Mouse (Mus musculus): ENCODE measurements around the gene Hoxb2. TPM values are rescaled to one million over a fixed set of nuclear protein-coding genes. Genes with fewer than 3 reads are reported as not detected.

Gene Hoxb2
- polyA plus RNA-seq, 1 experiment from 2014 or later, result 11.2 TPM

GRCm38 (mm10) chr11:96371726-96372125 lies 21.4 kb downstream of the Hoxb2 start:
- H3K4me3 ChIP-seq (ENCODE audit: low read depth, low read length), result no peak overlapping the region
- H3K9me3 ChIP-seq (ENCODE audit: control insufficient read depth, low read length), result no peaks in the 10 kb centered on the region
- no peak overlapping the region for H3K27ac ChIP-seq (ENCODE audit: low read depth, low read length)
- WGBS, result 44% methylated on average over 3 of the region's 3 CpGs
- peaks cover 87% of the 10 kb centered on the region for H3K27me3 ChIP-seq (replicated peaks; ENCODE audit: control insufficient read depth, insufficient read depth, low read length)
- no peak for ATAC-seq (replicated peaks; ENCODE audit: low FRiP score)
- H3K4me1 ChIP-seq (replicated peaks; ENCODE audit: control insufficient read depth, insufficient read depth, low read length), result peaks cover 3% of the 10 kb centered on the region; the same call in 1 of the 2 replicates
- H3K4me2 ChIP-seq, result no peak overlapping the region
- DNase-seq (ENCODE audit: low spot score), result no peak
- H3K36me3 ChIP-seq (ENCODE audit: control insufficient read depth, insufficient read depth, low read length), result no peaks in the 10 kb centered on the region
- H3K9ac ChIP-seq (ENCODE audit: low read depth, low read length), result no peak overlapping the region

GRCm38 (mm10) chr11:96372519-96372918 lies 22.2 kb downstream of the Hoxb2 start:
- Histone ChIP-seq H3K9me3 (ENCODE audit: control insufficient read depth, low read length) (no peaks in the 10 kb centered on the region), H3K27ac (ENCODE audit: low read depth, low read length) (no peak overlapping the region; the same call in 1 of the 2 replicates), H3K9ac (ENCODE audit: low read depth, low read length) (no peak overlapping the region), H3K36me3 (ENCODE audit: control insufficient read depth, insufficient read depth, low read length) (no peaks in the 10 kb centered on the region), H3K4me2 (peak overlapping the region; percentile 17; the same call in 1 of the 2 replicates), H3K4me3 (ENCODE audit: low read depth, low read length) (no peak overlapping the region), H3K27me3 (replicated peaks; ENCODE audit: control insufficient read depth, insufficient read depth, low read length) (peaks cover 83% of the 10 kb centered on the region), H3K4me1 (replicated peaks; ENCODE audit: control insufficient read depth, insufficient read depth, low read length) (peaks cover 3% of the 10 kb centered on the region; the same call in 1 of the 2 replicates)
- DNase-seq (ENCODE audit: low spot score), result no peak
- no peak for ATAC-seq (replicated peaks; ENCODE audit: low FRiP score)
- WGBS, result 8% methylated on average over 3 of the region's 3 CpGs

- Histone ChIP-seq H3K4me2 (no peak overlapping the region), H3K27ac (ENCODE audit: low read depth, low read length) (no peak overlapping the region), H3K9me3 (ENCODE audit: control insufficient read depth, low read length) (no peaks in the 10 kb centered on the region), H3K36me3 (ENCODE audit: control insufficient read depth, insufficient read depth, low read length) (no peaks in the 10 kb centered on the region), H3K4me3 (ENCODE audit: low read depth, low read length) (no peak overlapping the region), H3K4me1 (replicated peaks; ENCODE audit: control insufficient read depth, insufficient read depth, low read length) (peaks cover 3% of the 10 kb centered on the region; the same call in 1 of the 2 replicates), H3K9ac (ENCODE audit: low read depth, low read length) (no peak overlapping the region), H3K27me3 (replicated peaks; ENCODE audit: control insufficient read depth, insufficient read depth, low read length) (peaks cover 65% of the 10 kb centered on the region)
- 37% methylated on average over 7 of the region's 7 CpGs for WGBS
- ATAC-seq (replicated peaks; ENCODE audit: low FRiP score) (no peak), DNase-seq (ENCODE audit: low spot score) (no peak)
Observed at GRCm38 (mm10) chr11:96374810-96375209, 24.5 kb downstream of the Hoxb2 start.

- Histone ChIP-seq H3K9me3 (ENCODE audit: control insufficient read depth, low read length) (no peaks in the 10 kb centered on the region), H3K27me3 (replicated peaks; ENCODE audit: control insufficient read depth, insufficient read depth, low read length) (peaks cover 14% of the 10 kb centered on the region), H3K4me3 (ENCODE audit: low read depth, low read length) (no peak overlapping the region), H3K27ac (ENCODE audit: low read depth, low read length) (no peak overlapping the region), H3K36me3 (ENCODE audit: control insufficient read depth, insufficient read depth, low read length) (no peaks in the 10 kb centered on the region), H3K4me2 (no peak overlapping the region), H3K4me1 (replicated peaks; ENCODE audit: control insufficient read depth, insufficient read depth, low read length) (no peaks in the 10 kb centered on the region), H3K9ac (ENCODE audit: low read depth, low read length) (no peak overlapping the region)
- 63% methylated on average over 5 of the region's 5 CpGs for WGBS
- DNase-seq (ENCODE audit: low spot score), result no peak
- ATAC-seq (replicated peaks; ENCODE audit: low FRiP score), result no peak
Observed at GRCm38 (mm10) chr11:96383381-96383780, 33.1 kb downstream of the Hoxb2 start.

GRCm38 (mm10) chr11:96387635-96388034 lies 37.3 kb downstream of the Hoxb2 start:
- Histone ChIP-seq H3K9me3 (ENCODE audit: control insufficient read depth, low read length) (no peaks in the 10 kb centered on the region), H3K27ac (ENCODE audit: low read depth, low read length) (no peak overlapping the region), H3K4me1 (replicated peaks; ENCODE audit: control insufficient read depth, insufficient read depth, low read length) (no peaks in the 10 kb centered on the region), H3K4me2 (no peak overlapping the region), H3K36me3 (ENCODE audit: control insufficient read depth, insufficient read depth, low read length) (no peaks in the 10 kb centered on the region), H3K4me3 (ENCODE audit: low read depth, low read length) (no peak overlapping the region), H3K27me3 (replicated peaks; ENCODE audit: control insufficient read depth, insufficient read depth, low read length) (peaks cover 2% of the 10 kb centered on the region; the same call in 1 of the 2 replicates), H3K9ac (ENCODE audit: low read depth, low read length) (no peak overlapping the region)
- no peak for DNase-seq (ENCODE audit: low spot score)
- WGBS, result 88% methylated on average over 2 of the region's 2 CpGs
- no peak for ATAC-seq (replicated peaks; ENCODE audit: low FRiP score)

- no peaks in the 10 kb centered on the region for H3K9me3 ChIP-seq (ENCODE audit: control insufficient read depth, low read length)
- H3K36me3 ChIP-seq (ENCODE audit: control insufficient read depth, insufficient read depth, low read length), result no peaks in the 10 kb centered on the region
- H3K4me1 ChIP-seq (replicated peaks; ENCODE audit: control insufficient read depth, insufficient read depth, low read length), result peaks cover 12% of the 10 kb centered on the region; the same call in 1 of the 2 replicates
- no peak overlapping the region for H3K9ac ChIP-seq (ENCODE audit: low read depth, low read length)
- ATAC-seq (replicated peaks; ENCODE audit: low FRiP score) (no peak), DNase-seq (ENCODE audit: low spot score) (peak; percentile 51)
- no peak overlapping the region for H3K4me2 ChIP-seq
- H3K27me3 ChIP-seq (replicated peaks; ENCODE audit: control insufficient read depth, insufficient read depth, low read length), result peaks cover 12% of the 10 kb centered on the region
- WGBS, result 25% methylated on average over 15 of the region's 15 CpGs
- H3K4me3 ChIP-seq (ENCODE audit: low read depth, low read length), result no peak overlapping the region
- H3K27ac ChIP-seq (ENCODE audit: low read depth, low read length), result peak overlapping the region; percentile 25; the same call in 1 of the 2 replicates
Observed at GRCm38 (mm10) chr11:96396772-96397626, 46.7 kb downstream of the Hoxb2 start.

- DNase-seq (ENCODE audit: low spot score), result no peak
- 45% methylated on average over 7 of the region's 7 CpGs for WGBS
Observed at GRCm38 (mm10) chr11:96397806-96398335, 47.5 kb downstream of the Hoxb2 start.

GRCm38 (mm10) chr11:96399923-96400322 lies 49.6 kb downstream of the Hoxb2 start:
- Histone ChIP-seq H3K27ac (ENCODE audit: low read depth, low read length) (no peak overlapping the region), H3K27me3 (replicated peaks; ENCODE audit: control insufficient read depth, insufficient read depth, low read length) (peaks cover 15% of the 10 kb centered on the region), H3K4me3 (ENCODE audit: low read depth, low read length) (no peak overlapping the region), H3K4me2 (no peak overlapping the region), H3K4me1 (replicated peaks; ENCODE audit: control insufficient read depth, insufficient read depth, low read length) (peaks cover 12% of the 10 kb centered on the region; the same call in 1 of the 2 replicates), H3K9me3 (ENCODE audit: control insufficient read depth, low read length) (no peaks in the 10 kb centered on the region), H3K9ac (ENCODE audit: low read depth, low read length) (no peak overlapping the region), H3K36me3 (ENCODE audit: control insufficient read depth, insufficient read depth, low read length) (no peaks in the 10 kb centered on the region)
- DNase-seq (ENCODE audit: low spot score), result peak; percentile 56
- 3% methylated on average over 8 of the region's 8 CpGs for WGBS
- peak; percentile 45; the same call in 1 of the 2 replicates for ATAC-seq (replicated peaks; ENCODE audit: low FRiP score)

More at GRCm38 (mm10) chr11:96397806-96398335, 47.5 kb downstream of the Hoxb2 start:
- no peaks in the 10 kb centered on the region for H3K36me3 ChIP-seq (ENCODE audit: control insufficient read depth, insufficient read depth, low read length)
- no peak overlapping the region for H3K4me3 ChIP-seq (ENCODE audit: low read depth, low read length)
- 0 out of 2 replicates have a peak overlapping the region, but pooled peaks have one; percentile 0 for H3K27ac ChIP-seq (ENCODE audit: low read depth, low read length)
- ATAC-seq (replicated peaks; ENCODE audit: low FRiP score), result no peak
- peaks cover 12% of the 10 kb centered on the region for H3K27me3 ChIP-seq (replicated peaks; ENCODE audit: control insufficient read depth, insufficient read depth, low read length)
- no peaks in the 10 kb centered on the region for H3K9me3 ChIP-seq (ENCODE audit: control insufficient read depth, low read length)
- H3K4me2 ChIP-seq, result no peak overlapping the region
- no peak overlapping the region for H3K9ac ChIP-seq (ENCODE audit: low read depth, low read length)
- H3K4me1 ChIP-seq (replicated peaks; ENCODE audit: control insufficient read depth, insufficient read depth, low read length), result peaks cover 12% of the 10 kb centered on the region; the same call in 1 of the 2 replicates
